Mouse (Mus musculus): Measurements from ENCODE around the gene 4930404N11Rik.

The 4930404N11Rik gene

DNA sequence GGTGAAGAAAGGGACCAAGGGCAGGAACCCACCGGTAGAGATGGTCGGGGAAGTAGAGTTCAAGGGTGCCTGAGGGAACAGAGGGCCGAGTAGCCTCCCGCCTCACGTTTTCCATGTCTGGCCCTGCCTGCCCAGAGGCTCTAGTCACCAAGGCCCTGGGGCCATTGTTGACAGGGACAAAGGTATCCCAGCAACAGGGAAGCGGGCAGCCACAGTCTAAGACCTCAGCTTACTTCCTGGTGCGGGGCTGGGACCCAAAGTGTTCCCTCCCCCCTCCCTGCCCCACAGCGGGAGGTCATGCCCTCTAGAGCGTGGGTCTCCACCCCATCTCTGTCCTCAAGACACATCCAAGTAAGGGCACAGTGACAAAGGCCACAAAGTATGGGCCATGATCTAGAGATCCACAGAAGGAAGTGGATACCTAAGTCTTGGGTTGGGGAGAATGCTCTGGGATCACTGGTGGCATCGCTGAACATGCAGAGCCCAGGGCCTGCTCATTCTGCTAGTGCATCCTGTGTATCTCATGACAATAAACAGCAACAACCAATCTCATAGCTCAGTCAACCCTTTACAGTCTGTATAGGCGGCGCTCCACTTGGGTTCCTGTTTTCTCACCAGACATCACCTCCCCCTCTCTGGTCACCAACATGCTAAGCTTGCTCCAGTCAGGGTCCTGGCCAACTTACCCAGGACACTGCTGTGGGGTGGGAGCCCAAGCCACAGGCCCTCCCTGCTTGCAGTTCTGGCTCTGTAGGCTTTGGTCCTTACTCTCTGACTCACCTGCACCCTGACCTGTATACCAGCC, at the start of gene 4930404N11Rik:
4930404N11Rik (minus strand) TSS at position 145 of the 805 bp plus-strand sequence.
- peak; percentile 37 to 38 for DNase-seq

DNA sequence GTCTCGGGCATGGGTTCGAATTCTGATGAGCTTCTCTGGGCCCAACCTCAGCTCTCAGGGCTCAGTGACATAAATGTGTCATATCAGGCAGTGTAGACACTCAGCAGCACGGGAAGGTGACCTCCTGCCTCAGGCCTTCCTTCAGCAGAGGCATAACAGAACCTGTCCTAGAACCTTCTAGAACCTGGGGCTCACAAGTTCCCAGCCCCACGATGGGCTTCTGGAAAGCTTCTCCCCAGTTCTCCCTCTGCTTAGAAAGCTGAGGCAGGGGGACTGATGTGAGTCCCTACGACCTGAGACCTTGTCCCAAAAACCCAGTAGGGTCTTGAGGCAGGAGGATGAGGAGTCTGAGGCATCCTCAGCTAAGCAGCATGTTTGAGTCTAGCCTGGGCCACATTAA, 49.5 kb upstream of the 4930404N11Rik start:
- DNase-seq: no peak

DNA sequence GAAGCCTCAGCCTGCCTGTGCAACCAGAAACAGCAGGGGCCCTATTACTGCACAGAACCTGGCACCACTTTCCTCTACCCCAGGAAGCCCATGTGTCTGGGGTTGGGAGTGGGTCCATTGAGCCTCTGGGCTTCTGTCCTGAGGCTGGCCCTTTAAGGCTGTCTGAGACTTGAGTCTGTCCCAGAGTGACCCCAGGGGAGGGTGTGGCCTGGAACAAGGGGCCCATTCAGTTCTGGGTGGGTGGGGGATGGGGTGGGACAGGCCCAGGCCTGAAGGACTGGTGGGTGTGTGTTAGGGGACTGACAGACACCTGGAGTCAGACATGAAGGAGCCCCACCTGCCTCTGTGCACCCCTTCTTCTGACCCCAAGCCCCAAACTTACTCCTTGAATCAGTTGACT, 49.1 kb upstream of the 4930404N11Rik start:
- peak in 1 of 2 experiments; percentile 74 for DNase-seq

DNA sequence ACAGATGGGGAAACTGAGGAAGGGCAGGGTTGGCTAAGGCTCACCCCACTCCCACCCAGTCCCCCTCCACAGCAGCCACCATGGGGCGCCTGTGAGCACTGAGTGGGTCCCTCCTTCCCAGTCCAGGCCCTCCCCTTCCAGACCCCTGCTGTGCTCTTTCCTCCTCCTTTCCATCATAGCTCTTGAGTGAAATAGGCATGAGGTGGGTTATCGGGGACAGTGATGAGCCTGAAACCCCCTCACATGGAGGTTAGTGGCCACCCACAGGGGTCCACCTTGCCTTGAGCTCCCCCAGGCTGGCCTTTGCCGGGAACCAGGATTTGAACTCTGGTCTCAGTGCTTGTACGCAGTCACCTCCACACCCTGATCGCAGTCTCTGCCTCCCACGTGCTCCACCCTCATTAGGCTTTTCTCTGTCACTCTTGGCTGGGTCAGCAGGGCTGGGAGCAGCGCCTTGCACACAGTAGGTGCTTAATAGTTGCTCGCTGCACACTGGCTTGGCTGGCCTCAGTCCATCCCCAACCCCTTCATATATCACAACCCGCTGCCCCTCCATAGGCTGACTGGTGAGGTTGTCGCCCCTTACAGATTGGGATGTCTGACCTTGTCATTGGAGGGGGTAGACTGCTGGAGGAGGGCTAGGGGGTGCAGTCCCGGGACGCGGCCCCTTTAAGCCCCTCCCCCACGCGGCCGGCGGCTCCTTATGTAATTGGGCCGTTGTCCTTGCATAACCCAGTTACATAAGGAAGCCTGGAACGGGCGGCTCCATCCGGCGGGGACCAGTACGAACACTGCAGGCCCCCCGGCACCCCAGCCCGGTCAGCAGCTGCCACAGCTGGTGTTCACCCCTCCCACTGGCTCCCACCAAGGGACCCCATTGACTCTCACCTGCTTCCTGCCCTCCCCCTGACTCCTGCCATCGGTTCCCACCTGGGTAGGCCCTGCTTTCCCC, 48.0 kb upstream of the 4930404N11Rik start:
- DNase-seq: peak; percentile 88 to 89

DNA sequence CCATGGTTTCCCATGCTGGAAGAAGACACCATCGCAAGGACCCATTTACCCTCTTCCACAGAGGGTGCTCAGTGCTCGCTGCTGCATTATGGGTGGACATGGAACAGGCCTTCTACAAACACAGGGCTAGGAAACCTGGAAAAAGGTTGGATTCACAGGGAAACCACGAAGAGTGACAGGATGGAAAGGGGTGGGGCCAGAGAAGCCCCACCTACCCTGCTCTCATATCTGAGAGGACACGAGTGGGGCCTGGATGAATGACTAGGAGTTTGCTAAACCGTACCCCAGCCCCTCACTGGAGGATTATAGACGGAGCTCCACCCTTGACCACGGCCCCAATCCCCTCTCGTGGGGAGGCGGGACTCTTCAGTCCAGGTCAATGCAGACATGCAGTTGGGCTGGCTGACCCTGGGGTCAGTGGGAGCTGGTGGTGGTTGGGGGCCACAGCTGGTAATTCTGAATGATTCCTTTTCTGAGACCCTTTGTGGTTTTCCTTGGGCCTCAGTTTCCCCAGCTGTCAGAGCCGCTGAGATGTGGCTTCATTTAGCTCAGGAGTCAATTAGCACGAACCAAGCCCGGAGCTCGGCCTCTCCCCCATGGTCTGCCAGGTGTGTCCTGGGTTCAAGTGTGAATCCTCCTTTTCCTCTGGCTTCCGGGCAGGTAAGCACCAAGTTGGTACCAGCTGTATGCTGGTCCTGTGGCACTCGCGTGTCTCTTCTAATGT, 47.1 kb upstream of the 4930404N11Rik start:
- no peak for DNase-seq

DNA sequence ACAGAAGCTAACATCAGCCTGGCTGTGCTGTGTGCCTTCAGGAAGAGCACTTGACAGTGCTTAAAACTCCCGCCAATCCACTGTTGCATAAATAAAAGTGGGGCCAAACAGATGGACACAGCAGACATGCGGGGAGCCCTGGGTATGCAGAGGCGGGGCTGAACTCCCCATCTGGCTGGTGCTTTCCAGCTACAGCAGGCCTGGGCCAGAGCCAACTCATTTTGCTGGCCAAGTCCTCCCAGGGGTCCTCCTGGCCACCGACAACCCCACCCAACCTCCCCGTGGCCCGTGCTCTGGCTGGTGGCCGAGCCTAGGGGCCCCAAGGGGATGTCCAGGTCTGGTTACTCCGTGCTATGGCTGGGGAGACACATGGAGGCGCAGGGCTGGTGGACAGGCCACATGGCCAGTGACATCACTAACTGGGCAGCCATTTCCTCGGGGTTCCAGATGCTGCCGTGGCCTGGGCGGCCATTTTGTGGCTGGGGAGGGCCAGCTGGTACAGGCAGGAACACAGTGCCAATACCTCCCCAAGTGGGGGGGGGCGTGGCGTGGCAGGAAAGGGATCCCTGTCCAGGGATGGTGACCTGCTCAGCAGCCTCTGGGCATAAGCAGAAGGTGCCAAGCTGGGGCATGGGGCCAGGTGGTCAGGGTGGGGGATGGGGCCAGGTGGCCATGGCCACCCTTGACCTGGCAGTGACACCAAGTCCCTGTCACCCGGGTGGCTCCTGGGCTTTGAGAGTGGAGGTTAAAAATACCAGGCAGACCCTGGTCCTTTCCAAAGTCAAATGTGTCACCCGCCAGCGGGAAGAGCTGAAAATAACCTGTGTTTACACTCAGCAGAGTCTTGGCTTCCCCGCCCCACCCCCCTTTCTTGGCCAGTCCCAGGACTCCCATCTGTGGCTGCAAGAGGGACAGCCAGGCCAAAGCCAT, 46.1 kb upstream of the 4930404N11Rik start:
- DNase-seq: peak; percentile 97

DNA sequence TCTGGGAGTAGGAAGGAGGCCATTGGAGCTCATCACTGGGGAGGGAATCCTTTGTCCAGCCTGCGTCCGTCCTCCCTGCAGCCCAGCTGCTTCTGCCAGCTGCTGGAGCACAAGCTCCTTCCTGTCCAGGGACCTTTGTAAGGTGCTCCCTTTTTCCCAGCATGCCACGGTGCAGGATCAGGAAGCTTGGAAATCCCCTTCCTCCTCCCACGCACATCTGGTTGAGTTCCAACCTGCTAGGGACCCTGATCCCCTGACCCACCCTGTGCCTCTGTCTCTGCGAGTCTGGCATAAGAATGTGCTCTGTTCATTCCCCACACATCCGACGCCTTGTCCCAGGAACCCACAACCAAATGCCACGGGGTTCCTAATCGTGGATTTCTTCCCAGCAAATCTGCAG, 45.4 kb upstream of the 4930404N11Rik start:
- no peak for DNase-seq

DNA sequence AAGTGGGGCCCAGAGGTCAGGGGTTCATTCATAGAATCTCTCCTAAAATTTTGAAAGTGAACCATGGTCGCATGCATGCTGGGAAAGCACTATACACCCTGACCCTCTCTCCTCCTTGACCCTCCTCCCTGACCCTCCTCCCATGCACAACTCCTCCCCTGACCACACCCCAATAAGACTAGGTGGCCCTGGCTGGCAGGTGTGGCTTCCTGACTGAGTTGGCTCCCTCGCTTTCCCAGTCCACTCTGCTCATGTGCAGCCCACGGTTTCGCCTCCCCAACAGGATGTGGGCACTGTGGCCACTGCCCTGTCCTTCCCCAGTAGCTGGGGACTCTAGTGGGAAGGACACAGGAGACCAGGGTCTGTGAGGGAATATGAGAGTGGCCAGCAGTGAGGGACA, 44.7 kb upstream of the 4930404N11Rik start:
- DNase-seq: no peak

DNA sequence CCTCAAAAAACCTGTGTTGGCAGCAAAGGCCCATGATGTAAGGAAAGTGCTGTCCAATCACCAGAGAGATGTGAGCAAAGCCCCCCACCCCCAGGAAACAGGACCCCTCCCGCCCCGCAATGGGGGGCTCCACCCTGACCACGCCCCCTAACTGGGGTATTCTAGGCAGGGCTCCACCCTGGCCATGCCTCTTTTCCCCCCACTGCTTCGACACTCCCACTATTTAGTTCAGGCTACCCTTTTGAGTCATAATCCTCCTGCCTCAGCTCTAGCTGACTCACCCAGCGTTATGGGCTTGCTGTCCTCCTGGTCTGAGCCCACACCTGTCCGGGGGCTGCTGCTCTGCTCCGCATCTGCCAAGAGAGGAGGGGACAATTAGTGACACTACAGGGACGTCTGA, 43.7 kb upstream of the 4930404N11Rik start:
- no peak for DNase-seq

DNA sequence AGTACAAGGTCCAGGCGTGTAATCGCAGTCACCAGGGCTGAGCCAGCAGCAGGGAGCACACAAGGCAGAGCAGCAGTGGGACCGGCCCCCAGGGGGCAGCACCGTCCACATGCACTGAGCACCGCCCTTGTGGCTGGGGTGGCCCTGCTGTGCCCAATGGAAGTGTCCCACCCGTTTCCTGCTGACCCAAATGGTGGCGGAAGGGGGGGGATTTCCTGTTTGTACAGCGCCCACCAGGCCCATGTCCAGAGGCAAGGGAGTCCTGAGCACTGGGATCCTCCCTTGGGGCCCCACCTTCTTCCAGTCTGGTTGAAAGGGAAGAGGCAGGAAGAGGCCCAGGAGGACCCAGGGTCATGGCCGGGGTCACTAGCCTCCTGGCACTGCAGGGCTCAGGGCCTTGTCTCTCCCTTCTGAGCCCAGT, 43.3 kb upstream of the 4930404N11Rik start:
- DNase-seq: peak; percentile 82 to 84

DNA sequence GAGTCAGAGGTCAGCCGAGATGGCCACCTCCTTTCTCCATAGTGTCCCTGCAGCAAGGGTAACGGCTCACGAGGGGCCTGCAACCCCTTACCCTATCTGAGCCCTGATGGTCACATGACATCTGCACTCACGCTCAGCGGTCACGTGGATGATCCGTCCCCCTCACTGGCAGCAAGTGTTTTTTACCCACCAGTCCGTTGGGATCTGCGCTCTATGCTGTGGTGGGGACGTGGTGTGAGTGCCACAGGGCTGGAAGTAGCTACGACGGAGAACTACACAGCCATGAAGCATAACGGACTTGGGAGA, 42.8 kb upstream of the 4930404N11Rik start:
- DNase-seq: no peak

DNA sequence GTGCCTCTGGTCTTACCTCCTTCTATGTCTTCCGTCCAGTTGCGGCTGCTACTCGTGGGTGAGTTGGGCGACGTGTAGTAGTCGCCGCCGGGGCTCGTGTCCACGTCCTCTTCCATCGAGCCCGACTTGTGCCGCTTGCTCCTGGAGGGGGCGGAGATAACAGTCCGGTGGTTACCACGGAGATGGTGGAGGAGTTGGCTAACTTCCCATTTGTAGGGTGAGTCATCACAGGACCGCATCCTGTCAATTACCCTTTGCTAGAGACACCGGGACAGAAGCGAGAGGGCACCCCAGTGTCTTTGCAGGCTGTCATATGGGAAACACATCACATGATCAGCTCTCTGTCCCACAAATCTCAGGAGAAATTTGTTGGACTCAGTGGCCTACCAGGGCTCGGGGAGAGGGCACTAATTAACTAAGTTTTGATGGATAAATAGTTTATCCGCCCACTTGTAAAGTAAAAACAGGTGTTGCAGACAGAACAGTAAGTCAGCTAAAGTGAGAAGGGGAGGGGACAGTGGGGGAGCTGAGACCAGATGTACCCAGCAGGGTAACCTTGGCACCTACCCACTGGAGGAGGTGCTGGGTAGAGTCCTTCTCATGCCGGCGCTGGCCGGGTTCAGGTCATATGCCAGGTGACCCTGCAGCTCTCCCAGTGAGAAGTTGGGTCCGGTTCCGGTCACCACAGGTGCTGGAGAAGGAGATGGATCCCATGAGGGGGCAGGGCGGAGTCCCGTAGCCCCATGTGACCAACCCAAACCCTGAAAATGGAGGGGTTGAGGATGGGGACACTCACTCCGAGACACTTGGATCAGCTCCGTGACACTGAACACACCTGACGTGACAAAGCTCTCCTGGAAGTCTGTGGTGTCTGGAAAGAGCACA, 42.2 kb upstream of the 4930404N11Rik start:
- peak; percentile 89 to 93 for DNase-seq

DNA sequence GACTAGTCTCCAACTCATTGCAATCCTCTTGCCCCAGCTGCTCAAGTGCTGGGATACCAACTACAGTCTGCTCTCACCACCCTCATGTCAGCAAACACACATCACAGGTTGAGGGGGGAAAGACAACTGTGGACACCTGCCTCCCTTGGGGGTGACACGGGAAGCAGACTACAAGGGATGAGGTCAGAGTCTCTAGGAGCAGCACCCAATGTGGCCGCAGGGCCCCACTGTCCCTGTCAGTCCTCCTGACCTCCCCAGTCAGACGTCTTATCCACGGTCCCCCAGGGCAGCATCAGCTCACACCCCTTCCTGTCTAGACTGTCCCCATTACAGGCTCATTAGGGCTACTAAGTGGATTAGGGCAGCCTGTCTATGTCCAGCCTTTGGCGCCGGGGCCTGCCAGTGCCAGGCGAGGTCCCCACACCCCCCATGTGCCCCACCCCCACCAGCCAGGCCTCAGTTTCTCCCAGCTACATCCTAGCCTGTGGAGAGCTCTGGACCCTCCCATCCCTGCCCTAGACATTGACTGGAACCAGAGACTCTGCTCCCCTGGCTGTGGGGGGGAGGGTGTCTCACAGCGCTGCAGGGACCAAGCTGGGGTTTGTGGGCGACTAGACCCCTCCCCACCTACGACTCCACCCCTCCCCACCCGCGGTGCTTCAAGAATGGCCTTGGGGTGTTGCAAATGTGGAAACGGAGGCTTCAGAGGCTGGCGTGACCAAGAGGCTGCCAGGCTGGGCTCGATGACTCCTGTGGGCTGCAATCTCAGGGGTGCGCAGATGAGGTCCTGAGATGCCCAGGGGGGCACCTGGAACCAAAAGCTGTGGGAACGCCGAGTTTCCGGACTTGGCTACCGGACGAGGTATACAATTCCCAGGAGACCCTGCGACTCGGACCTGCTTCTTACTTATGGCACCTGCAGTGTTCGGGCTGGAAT, 41.2 kb upstream of the 4930404N11Rik start:
- no peak for DNase-seq

DNA sequence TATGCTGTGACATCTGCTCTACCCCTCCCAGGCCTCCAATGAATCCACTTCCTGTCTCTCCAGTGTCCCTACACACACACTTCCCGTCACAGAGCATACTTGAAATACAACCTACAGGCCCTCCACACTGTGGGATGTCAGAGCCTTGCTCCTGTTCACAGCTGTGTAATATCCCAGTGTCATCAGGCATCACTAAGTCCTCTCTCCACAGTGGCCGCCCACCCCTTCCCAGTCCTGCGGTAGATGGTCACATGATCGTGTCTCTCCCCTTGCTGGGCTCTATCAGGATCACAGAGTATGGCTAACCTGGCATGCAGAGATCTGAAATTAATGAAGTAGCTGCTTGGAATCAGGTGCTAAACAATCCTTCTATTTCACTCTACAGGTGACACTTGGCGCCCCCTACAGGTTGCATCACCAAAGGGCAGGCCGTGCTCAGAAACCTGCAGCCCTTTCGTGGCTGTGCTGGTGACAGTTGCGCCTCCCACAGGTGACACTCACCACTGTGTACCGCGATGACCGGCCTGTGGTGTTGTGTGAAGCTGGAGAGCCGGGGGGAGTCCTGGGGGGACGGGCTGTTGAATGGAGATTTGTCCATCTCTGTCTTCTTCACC, 40.1 kb upstream of the 4930404N11Rik start:
- DNase-seq: peak; percentile 86 to 92

DNA sequence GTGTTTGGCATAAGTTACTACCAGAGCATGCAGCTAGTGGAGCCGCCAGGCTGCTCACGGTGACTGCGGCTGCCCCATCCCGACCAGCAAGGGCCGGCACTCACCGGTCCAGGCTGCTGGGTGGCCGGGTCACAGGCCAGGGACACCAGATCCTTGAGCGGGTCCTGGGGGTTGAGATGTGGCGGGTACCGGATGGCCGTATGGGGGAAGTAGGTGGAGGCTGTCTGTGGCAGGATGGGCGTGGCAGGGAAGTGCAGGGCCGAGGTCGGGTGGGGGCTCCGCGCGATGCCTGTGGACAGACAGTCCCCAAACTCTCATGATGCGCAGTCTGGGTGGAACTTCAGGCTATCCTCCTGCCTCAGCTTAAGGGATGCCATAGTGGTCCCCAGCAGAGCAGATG, 39.1 kb upstream of the 4930404N11Rik start:
- DNase-seq: no peak

DNA sequence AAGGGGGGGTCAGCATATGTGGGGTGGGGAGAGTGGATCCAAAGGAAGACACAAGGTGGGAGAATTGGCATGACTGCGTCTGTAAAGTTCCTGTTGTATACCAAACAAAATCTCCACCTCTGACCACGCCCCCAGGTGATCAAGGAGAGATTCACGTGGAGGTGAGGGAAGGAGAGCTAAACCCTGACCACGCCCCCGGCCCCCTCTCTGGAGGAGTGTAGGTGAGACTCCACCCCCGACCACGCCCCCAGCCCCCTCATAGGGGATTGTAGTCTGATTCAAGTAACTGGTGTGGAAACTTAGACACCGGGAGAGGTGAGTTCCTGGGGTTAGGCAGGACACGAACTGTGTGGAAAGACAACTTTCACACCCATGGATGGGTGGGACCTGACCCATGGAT, 38.5 kb upstream of the 4930404N11Rik start:
- DNase-seq: peak in 1 of 2 experiments; percentile 67

DNA sequence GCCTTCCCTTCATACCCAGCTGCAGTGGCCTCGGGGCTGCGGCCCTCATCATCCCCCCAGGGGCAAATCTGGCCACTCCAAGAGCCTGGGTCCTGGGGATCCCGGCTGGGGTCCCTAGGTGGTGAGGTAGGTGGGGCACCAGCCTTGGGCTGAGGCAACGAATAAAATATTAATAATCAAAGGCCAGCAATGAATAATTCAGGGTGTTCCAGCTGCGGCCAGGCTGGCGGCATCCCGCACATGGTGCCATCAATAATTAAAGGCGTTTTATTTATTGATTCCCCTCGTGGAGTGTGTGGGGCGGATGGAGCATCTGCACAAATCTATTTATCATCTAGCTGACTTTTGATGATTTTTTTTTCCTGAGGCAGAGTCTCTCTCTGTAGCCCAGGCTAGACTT, 37.9 kb upstream of the 4930404N11Rik start:
- DNase-seq: no peak

DNA sequence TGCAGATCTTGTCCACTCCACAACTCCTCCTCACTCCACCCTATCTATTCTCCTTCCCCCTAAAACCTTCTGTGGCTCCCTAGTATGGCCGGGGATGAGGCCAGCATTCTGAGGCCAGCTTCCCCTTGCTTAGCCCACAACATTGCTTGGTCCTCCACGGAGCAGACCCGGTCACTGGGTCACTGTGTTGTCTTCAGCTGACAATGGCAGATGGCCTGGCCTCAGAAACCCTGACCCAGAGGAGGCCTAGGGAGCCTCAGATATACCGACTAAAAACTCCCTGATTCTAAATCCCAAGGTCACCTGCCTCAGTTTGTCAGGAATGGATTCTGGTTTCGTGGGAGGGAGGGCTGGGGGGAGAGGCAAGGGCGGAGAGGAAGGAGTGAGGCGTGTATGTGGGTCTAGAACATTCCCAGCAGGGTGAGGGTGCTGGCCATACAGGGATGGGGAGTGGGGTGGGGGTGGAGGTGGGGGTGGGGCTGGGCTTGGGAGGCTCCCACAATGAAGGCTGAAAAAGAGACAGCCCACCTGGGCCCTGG, 36.7 kb upstream of the 4930404N11Rik start:
- no peak for DNase-seq

Measured in cerebellum, postnatal 10 days (tissue).